8 mouse cellular contexts compared by ENCODE assay signal in genomic region chr8:73100607-73101006, GRCm38 (mm10).
DNase-seq lines count a peak whose midpoint lies in the region; ATAC-seq and TF ChIP-seq lines count a peak whose summit lies in the region.
"Not testable (repeated sequence)": the region's sequence is repeated elsewhere in the genome, so short reads cannot be mapped to it uniquely, and the experiment has no call there.

No protein-coding gene starts in this region.

- TF ChIP-seq CTCF in liver, embryonic 14.5 days (IDR thresholded peaks at IDR 0.05; ENCODE audit: low read depth); liver, postnatal 0 days (IDR thresholded peaks at IDR 0.05; ENCODE audit: low read depth); small intestine, adult 2 months (IDR thresholded peaks at IDR 0.05; ENCODE audit: extremely low read depth, insufficient read length, insufficient replicate concordance, low read depth, low read length); stomach, postnatal 0 days (IDR thresholded peaks at IDR 0.05; ENCODE audit: low read depth): not testable (repeated sequence)

- TF ChIP-seq POLR2A in small intestine, adult 2 months (IDR thresholded peaks at IDR 0.05; ENCODE audit: low read depth, low read length) = not testable (repeated sequence)

- not testable (repeated sequence) for H3K9me3 ChIP-seq in intestine, embryonic 15.5 days; liver, embryonic 11.5 days (ENCODE audit: control insufficient read depth, low read length); liver, embryonic 14.5 days (ENCODE audit: control insufficient read depth, low read length); liver, postnatal 0 days (ENCODE audit: low read length); stomach, postnatal 0 days (ENCODE audit: control insufficient read depth, low read length)

- not testable (repeated sequence) for H3K27me3 ChIP-seq in intestine, embryonic 15.5 days (replicated peaks); liver, embryonic 11.5 days (replicated peaks; ENCODE audit: control insufficient read depth, insufficient read depth, low read length); liver, embryonic 14.5 days (ENCODE audit: control insufficient read depth, insufficient read depth, low read length); liver, postnatal 0 days (ENCODE audit: insufficient read depth, low read length); small intestine, adult 2 months (ENCODE audit: control insufficient read depth, insufficient read depth, low read length); stomach, postnatal 0 days (ENCODE audit: control insufficient read depth, insufficient read depth, low read length)

- not testable (repeated sequence) for H3K4me3 ChIP-seq in intestine, embryonic 15.5 days (replicated peaks); liver, embryonic 11.5 days (ENCODE audit: low read depth, low read length); liver, embryonic 14.5 days (ENCODE audit: insufficient read depth in 1 of 2, low read depth in 2 of 2, low read length in 2 of 2); liver, postnatal 0 days (ENCODE audit: low read depth, low read length); small intestine, adult 2 months (ENCODE audit: low read depth, low read length); stomach, postnatal 0 days (ENCODE audit: low read depth, low read length)

- not testable (repeated sequence) for H3K36me3 ChIP-seq in intestine, embryonic 15.5 days; liver, embryonic 11.5 days (ENCODE audit: control insufficient read depth, insufficient read depth, low read length); liver, embryonic 14.5 days (replicated peaks; ENCODE audit: control insufficient read depth, insufficient read depth, low read depth); liver, postnatal 0 days (replicated peaks; ENCODE audit: insufficient read depth, low read length); small intestine, adult 2 months (ENCODE audit: control insufficient read depth, insufficient read depth, low read length); stomach, postnatal 0 days (ENCODE audit: control insufficient read depth, insufficient read depth, low read length)

- not testable (repeated sequence) for H3K9ac ChIP-seq in intestine, embryonic 15.5 days; liver, embryonic 11.5 days (ENCODE audit: low read depth, low read length); liver, embryonic 14.5 days (replicated peaks); liver, postnatal 0 days (replicated peaks); stomach, postnatal 0 days (ENCODE audit: low read length)

- 11% methylated on average over 3 of the region's 3 CpGs for WGBS in intestine, embryonic 15.5 days
- 12% methylated on average over 3 of the region's 3 CpGs for WGBS in large intestine, adult 2 months
- 11% methylated on average over 3 of the region's 3 CpGs for WGBS in liver, embryonic 11.5 days
- 18% methylated on average over 3 of the region's 3 CpGs for WGBS in liver, embryonic 14.5 days (ENCODE audit: insufficient replicate concordance)
- 41% methylated on average over 3 of the region's 3 CpGs for WGBS in liver, postnatal 0 days (ENCODE audit: insufficient replicate concordance)
- WGBS in small intestine, adult 2 months = 6% methylated on average over 3 of the region's 3 CpGs
- WGBS in stomach, postnatal 0 days = 11% methylated on average over 3 of the region's 3 CpGs

- not testable (repeated sequence) for TF ChIP-seq EP300 in liver, embryonic 14.5 days (IDR thresholded peaks at IDR 0.05; ENCODE audit: low read depth); stomach, postnatal 0 days (optimal IDR thresholded peaks at IDR 0.05)
- peak; percentile 73; the same call in 1 of the 2 replicates for TF ChIP-seq EP300 in liver, postnatal 0 days (IDR thresholded peaks at IDR 0.05; ENCODE audit: low read depth)

- H3K4me2 ChIP-seq in intestine, embryonic 15.5 days (replicated peaks); liver, embryonic 11.5 days; liver, embryonic 14.5 days (ENCODE audit: low read depth); liver, postnatal 0 days (ENCODE audit: low read depth, low read length); stomach, postnatal 0 days (replicated peaks; ENCODE audit: low read depth): not testable (repeated sequence)

- ATAC-seq in intestine, embryonic 15.5 days = peak; percentile 92
- 0 out of 2 replicates have a peak, but pooled peaks have one; percentile 45 for ATAC-seq in liver, embryonic 11.5 days (replicated peaks; ENCODE audit: low FRiP score)
- 0 out of 2 replicates have a peak, but pooled peaks have one; percentile 55 for ATAC-seq in liver, embryonic 14.5 days (ENCODE audit: insufficient read depth)
- peak; percentile 92 for ATAC-seq in liver, postnatal 0 days
- peak; percentile 69; the same call in 1 of the 2 replicates for ATAC-seq in stomach, postnatal 0 days (ENCODE audit: low FRiP score, low TSS enrichment)

- not testable (repeated sequence) for H3K27ac ChIP-seq in intestine, embryonic 15.5 days; liver, embryonic 11.5 days (ENCODE audit: low read depth, low read length); liver, embryonic 14.5 days; stomach, postnatal 0 days (replicated peaks)
- peak overlapping the region; percentile 89 for H3K27ac ChIP-seq in liver, postnatal 0 days (ENCODE audit: low read depth)
- H3K27ac ChIP-seq in small intestine, adult 2 months (ENCODE audit: insufficient read depth, low read depth, low read length) = peak overlapping the region; percentile 49; the same call in 1 of the 2 replicates

- H3K4me1 ChIP-seq in intestine, embryonic 15.5 days (replicated peaks); liver, embryonic 11.5 days (replicated peaks; ENCODE audit: control insufficient read depth, insufficient read depth, low read length); liver, embryonic 14.5 days (replicated peaks; ENCODE audit: control insufficient read depth in 2 of 2, insufficient read depth in 2 of 2, low read length in 1 of 2); liver, postnatal 0 days (ENCODE audit: insufficient read depth); small intestine, adult 2 months (ENCODE audit: control insufficient read depth, insufficient read depth, insufficient read length, low read length); stomach, postnatal 0 days (replicated peaks; ENCODE audit: control insufficient read depth, insufficient read depth): not testable (repeated sequence)

- peak; percentile 32 for DNase-seq in NIH3T3 (ENCODE audit: low read depth)
- DNase-seq in large intestine, adult 2 months (ENCODE audit: low read depth, low spot score) = peak; percentile 31
- not testable (repeated sequence) for DNase-seq in liver, embryonic 11.5 days (ENCODE audit: low spot score)
- peak; percentile 1 to 7 (median 5) for DNase-seq in liver, embryonic 14.5 days (ENCODE audit: low read depth in 3 of 3, low spot score in 3 of 3)
- peak; percentile 16 for DNase-seq in liver, postnatal 0 days
- DNase-seq in stomach, postnatal 0 days (ENCODE audit: low spot score) = peak; percentile 39
